Mouse (Mus musculus) naive thymus-derived CD4-positive, alpha-beta T cell, adult 2 months (primary cell): Measurements from ENCODE around the gene Ferd3l.

ENCODE experiments used
- DNase-seq: peaks from one replicate; pipeline ENCODE4 v3.0.0-alpha.2; 2011; ENCODE audit warnings: low read depth

The Ferd3l gene

GRCm38 (mm10) chr12:33928331-33929192, at the start of gene Ferd3l:
Gene Ferd3l (plus strand): TSS chr12:33928425.
- no peak for DNase-seq

DNA sequence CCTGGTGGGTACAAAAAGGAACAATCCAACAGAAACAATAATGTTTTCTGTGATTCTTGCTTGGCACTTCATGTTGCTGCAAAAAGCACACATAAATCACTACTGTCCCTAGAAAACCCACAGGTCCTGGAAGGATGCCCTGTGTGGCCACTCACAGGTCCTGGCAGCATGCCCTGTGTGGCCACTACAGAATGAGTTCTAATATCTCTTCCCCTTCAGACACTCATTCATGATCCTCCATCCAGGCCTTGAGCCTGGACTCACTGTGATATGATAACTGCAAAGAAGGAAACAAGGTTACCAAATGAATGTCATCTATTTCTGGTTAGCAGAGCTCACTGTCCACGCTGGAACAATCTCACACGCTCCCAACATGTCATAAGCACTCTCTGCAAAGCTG, 34.3 kb upstream of the Ferd3l start:
- DNase-seq: no peak

GRCm38 (mm10) chr12:33894621-33895020, 33.6 kb upstream of the Ferd3l start:
- DNase-seq: no peak

- no peak for DNase-seq
Measured at GRCm38 (mm10) chr12:33926751-33927150, 1.5 kb upstream of the Ferd3l start.

- no peak for DNase-seq
Measured at GRCm38 (mm10) chr12:33927334-33928098, 709 bp upstream of the Ferd3l start.

- DNase-seq: no peak
Measured at GRCm38 (mm10) chr12:33952843-33953242, 24.6 kb downstream of the Ferd3l start.

- DNase-seq: no peak
Measured at GRCm38 (mm10) chr12:33954931-33955565, 26.8 kb downstream of the Ferd3l start.

DNA sequence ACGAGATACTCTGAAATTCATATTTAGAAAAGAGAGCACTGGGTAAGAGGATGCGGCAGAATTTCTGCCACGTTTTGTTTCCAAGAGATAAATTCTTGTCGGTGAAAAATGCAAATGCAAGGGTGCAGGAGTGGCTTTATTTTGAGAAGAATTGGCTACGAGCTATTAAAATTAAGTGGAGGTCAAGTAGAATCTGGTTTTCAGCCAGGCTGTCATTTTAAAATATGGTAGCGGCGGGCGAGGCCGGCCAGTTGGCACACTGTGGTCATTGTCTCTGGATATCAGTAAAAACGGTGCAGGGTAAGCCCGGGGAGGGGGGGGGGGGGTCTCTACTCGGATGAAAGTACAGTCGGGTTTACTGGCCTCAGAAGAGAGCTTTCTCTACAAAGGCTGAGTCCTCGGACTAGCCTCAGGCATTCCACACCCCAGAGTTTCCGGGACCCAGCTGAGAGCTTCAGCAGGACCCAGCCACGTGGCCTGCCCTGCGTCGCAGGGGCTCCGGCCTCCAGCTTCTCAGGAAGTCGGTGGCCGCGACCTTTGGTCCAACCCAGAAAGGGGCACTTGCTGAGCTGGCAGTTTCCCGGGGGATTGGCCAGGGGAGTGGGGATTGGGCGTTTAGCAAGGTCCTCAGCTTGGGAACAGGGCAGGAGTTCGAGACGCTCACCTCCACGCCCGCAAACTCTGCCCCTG, 27.5 kb downstream of the Ferd3l start:
- no peak for DNase-seq

GRCm38 (mm10) chr12:33956576-33957399, 28.6 kb downstream of the Ferd3l start:
- DNase-seq: no peak

- DNase-seq: no peak
Measured at GRCm38 (mm10) chr12:33957400-33958240, 29.4 kb downstream of the Ferd3l start, which contains the start of gene Twist1. Gene Twist1 (plus strand): TSS chr12:33957671.

GRCm38 (mm10) chr12:33958241-33959194, 30.3 kb downstream of the Ferd3l start:
- DNase-seq: no peak

DNA sequence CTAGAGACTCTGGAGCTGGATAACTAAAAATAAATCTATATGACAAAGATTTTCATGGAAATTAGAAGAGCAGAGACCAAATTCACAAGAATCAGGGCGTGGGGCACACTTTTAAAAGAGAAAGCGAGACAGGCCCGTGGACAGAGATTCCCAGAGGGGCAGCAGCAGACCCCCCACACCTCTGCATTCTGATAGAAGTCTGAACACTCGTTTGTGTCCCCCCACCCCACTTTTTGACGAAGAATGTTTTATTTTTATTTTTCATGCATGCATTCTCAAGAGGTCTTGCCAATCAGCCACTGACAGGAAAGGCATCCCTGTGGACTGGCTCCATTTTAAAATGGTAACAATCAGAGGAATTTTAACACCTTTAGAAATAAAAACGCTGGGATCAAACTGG, 31.0 kb downstream of the Ferd3l start:
- DNase-seq: no peak

GRCm38 (mm10) chr12:33959846-33960245, 31.6 kb downstream of the Ferd3l start:
- no peak for DNase-seq

- no peak for DNase-seq
Measured at GRCm38 (mm10) chr12:33961013-33961412, 32.8 kb downstream of the Ferd3l start.

DNA sequence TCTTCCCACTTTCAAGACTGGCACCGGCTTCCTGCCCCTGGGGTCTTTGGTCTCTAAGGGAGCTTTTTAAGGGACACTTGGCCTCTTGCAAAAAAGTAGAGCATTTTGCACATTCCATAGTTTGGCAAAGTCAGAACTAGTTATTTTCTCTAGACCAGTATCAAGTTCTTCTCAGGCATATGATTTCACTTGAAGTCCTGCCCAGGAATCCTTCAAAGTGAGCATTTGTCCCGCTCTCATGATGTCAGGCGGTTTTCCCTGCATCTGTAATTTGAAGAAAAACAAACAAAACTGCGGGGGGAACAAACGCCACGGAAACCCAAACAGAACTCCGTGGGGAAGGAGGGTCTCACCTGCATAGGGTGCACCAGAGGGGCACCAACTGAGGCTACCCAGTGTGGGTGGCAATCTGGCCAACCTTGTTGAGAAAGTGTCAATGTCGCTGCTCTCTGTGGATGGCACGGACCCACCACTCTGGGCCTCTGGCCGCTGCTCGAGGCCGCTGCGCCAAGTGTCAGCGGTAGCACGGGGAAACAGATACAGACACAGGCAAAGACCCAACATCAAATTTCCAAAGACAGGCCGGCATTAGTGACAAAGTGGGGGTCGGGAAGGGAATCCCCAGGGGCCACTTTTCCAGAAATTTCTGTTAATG, 34.0 kb downstream of the Ferd3l start:
- no peak for DNase-seq

- DNase-seq: no peak
Measured at GRCm38 (mm10) chr12:33962773-33963130, 34.5 kb downstream of the Ferd3l start.

GRCm38 (mm10) chr12:33963671-33964369, 35.6 kb downstream of the Ferd3l start:
- DNase-seq: no peak

DNA sequence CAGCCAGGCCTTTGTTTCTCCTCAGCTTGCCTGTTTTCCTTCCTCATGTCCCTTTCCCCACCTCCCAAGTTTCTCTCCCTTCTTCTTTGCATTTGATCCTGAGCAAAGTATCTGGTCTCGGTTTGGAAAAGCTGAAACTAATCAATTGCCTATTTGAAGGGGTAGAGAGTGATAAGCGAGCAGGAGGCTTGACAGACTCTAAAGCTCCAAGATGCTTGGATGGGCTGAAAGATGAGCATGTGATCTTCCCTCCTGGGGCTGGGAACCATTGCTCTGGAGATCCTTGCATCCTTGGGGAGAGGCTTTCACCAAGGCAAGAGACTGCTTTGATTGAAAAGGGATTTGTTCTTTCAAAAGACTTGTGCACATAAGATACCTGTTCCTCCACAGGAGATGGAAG, 36.2 kb downstream of the Ferd3l start:
- no peak for DNase-seq
